Comparison of ENCODE assay signal across 17 mouse cellular contexts in genomic region chr1:140267288-140267687, GRCm38 (mm10). TPM values are rescaled to one million over a fixed set of nuclear protein-coding genes. Genes with fewer than 3 reads are reported as not detected.
"Had no signal": no experiment of that assay in that cellular context is flagged by ENCODE, and none has a peak within 500 bp of the region (broad histone marks: within the 10 kb centered on the region; RNA-seq: fewer than 3 reads in every experiment).

No protein-coding gene starts in this region.

- H3K4me2 ChIP-seq: kidney, embryonic 15.5 days; limb, embryonic 12.5 days; liver, embryonic 12.5 days; lung, embryonic 15.5 days; midbrain, embryonic 12.5 days; neural tube, embryonic 13.5 days had no signal

- H3K4me3 ChIP-seq: kidney, embryonic 15.5 days; layer of hippocampus, adult 2 months; limb, embryonic 12.5 days; liver, embryonic 12.5 days; lung, embryonic 15.5 days; megakaryocyte, embryonic 14.5 days; midbrain, embryonic 12.5 days; neural tube, embryonic 13.5 days had no signal

- DNase-seq: kidney, postnatal 4 days; lung, postnatal 14 days; retina, postnatal 1 day; right cerebral cortex, postnatal 4 days; spleen, adult 18-20 months; thymus, adult 18-20 months; thymus, postnatal 14 days had no signal

- H3K27ac ChIP-seq: kidney, embryonic 15.5 days; layer of hippocampus, adult 2 months; limb, embryonic 12.5 days; liver, embryonic 12.5 days; lung, embryonic 15.5 days; macrophage; midbrain, embryonic 12.5 days; neural tube, embryonic 13.5 days had no signal

- ATAC-seq: liver, embryonic 12.5 days; midbrain, embryonic 16.5 days had no signal

- H3K9me3 ChIP-seq: kidney, embryonic 15.5 days; limb, embryonic 12.5 days; liver, embryonic 12.5 days; lung, embryonic 15.5 days; megakaryocyte, embryonic 14.5 days; midbrain, embryonic 12.5 days; neural tube, embryonic 13.5 days had no signal

- H3K9ac ChIP-seq: kidney, embryonic 15.5 days; limb, embryonic 12.5 days; liver, embryonic 12.5 days; lung, embryonic 15.5 days; midbrain, embryonic 12.5 days; neural tube, embryonic 13.5 days had no signal

- H3K36me3 ChIP-seq: kidney, embryonic 15.5 days; limb, embryonic 12.5 days; liver, embryonic 12.5 days; lung, embryonic 15.5 days; midbrain, embryonic 12.5 days; neural tube, embryonic 13.5 days had no signal

- H3K4me1 ChIP-seq: limb, embryonic 12.5 days; liver, embryonic 12.5 days; lung, embryonic 15.5 days; megakaryocyte, embryonic 14.5 days; midbrain, embryonic 12.5 days had no signal

- H3K27me3 ChIP-seq: kidney, embryonic 15.5 days; limb, embryonic 12.5 days; liver, embryonic 12.5 days; lung, embryonic 15.5 days; megakaryocyte, embryonic 14.5 days; midbrain, embryonic 12.5 days; neural tube, embryonic 13.5 days had no signal

RNA-seq across cellular contexts. Expression of gene Kcnt2, which starts 21.3 kb away (rescaled TPM):
- polyA plus RNA-seq: macrophage had no signal
